Mouse (Mus musculus): ENCODE measurements around the gene Olfr568.
A peak's percentile ranks its signal among the peaks of the same experiment; 100 is the strongest.

Olfr568 gene

GRCm38 (mm10) chr7:102876822-102877221, at the start of gene Olfr568:
Gene Olfr568, plus strand, starts transcription at chr7:102877122.
- no peak for DNase-seq (ENCODE audit: low read depth, low spot score)

GRCm38 (mm10) chr7:102855807-102856206, 21.1 kb upstream of the Olfr568 start:
- no peak for DNase-seq (ENCODE audit: low read depth, low spot score)

- DNase-seq (ENCODE audit: low read depth, low spot score) = no peak
Measured at GRCm38 (mm10) chr7:102858665-102859064, 18.3 kb upstream of the Olfr568 start, which contains the start of gene Olfr566. Gene Olfr566, minus strand, starts transcription at chr7:102858765.

GRCm38 (mm10) chr7:102890782-102891181, 13.9 kb downstream of the Olfr568 start, which contains the start of gene Olfr569:
Gene Olfr569, minus strand, starts transcription at chr7:102890882.
- DNase-seq (ENCODE audit: low read depth, low spot score) = no peak

- DNase-seq (ENCODE audit: low read depth, low spot score) = no peak
Measured at GRCm38 (mm10) chr7:102915261-102915660, 38.3 kb downstream of the Olfr568 start.

- DNase-seq (ENCODE audit: low read depth, low spot score) = no peak
Measured at GRCm38 (mm10) chr7:102916405-102916804, 39.5 kb downstream of the Olfr568 start.

GRCm38 (mm10) chr7:102917032-102917875, 40.3 kb downstream of the Olfr568 start, which contains the start of gene Olfr571:
Gene Olfr571, minus strand, starts transcription at chr7:102917536.
- no peak for DNase-seq (ENCODE audit: low read depth, low spot score)

GRCm38 (mm10) chr7:102919632-102920031, 42.7 kb downstream of the Olfr568 start:
- DNase-seq (ENCODE audit: low read depth, low spot score) = peak; percentile 50

GRCm38 (mm10) chr7:102924109-102924508, 47.2 kb downstream of the Olfr568 start, which contains the start of gene Olfr572:
Gene Olfr572, plus strand, starts transcription at chr7:102924409.
- DNase-seq (ENCODE audit: low read depth, low spot score) = no peak

GRCm38 (mm10) chr7:102927105-102927504, 50.2 kb downstream of the Olfr568 start:
- no peak for DNase-seq (ENCODE audit: low read depth, low spot score)

Data from retina, postnatal 7 days (tissue).